Mouse (Mus musculus): ENCODE measurements around the gene Spock1. TPM values are rescaled to one million over a fixed set of nuclear protein-coding genes. Genes with fewer than 3 reads are reported as not detected.

Spock1 gene
- total RNA-seq, 2 experiments from 2014 or later = 0.16 to 0.17 TPM

- DNase-seq (ENCODE audit: low spot score) = no peak
- intact Hi-C loops (cut with DNase I) = no loop called here
Measured at GRCm38 (mm10) chr13:57435726-57436220, 472.4 kb downstream of the Spock1 start.

- intact Hi-C loops (cut with DNase I) = no loop called here
- no peak for DNase-seq (ENCODE audit: low spot score)
Measured at GRCm38 (mm10) chr13:57433848-57434247, 474.3 kb downstream of the Spock1 start.

DNA sequence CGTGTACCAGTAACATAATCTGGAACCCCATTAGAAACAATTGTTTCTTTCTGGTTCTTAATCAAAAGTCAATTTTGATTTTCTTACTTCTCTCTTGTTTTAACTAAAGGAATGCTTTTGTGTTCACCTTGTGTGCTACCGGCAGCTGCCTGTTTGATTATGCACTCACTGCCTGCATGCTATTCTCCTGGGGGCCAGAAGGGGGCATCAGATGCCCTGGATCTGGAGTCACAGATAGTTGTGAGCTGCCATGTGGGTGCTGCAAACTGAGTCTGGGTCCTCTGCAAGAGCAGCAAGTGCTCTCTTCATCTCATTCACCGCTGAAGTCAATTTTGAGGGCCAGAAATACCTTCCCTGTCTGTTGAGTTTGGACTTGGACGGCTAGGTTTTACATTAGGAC lies 476.3 kb downstream of the Spock1 start:
- intact Hi-C loops (cut with DNase I) = no loop called here
- DNase-seq (ENCODE audit: low spot score) = no peak

GRCm38 (mm10) chr13:57428840-57429239 lies 479.3 kb downstream of the Spock1 start:
- no peak for DNase-seq (ENCODE audit: low spot score)
- intact Hi-C loops (cut with DNase I) = no loop called here

- no peak for DNase-seq (ENCODE audit: low spot score)
- intact Hi-C loops (cut with DNase I) = no loop called here
Measured at GRCm38 (mm10) chr13:57418781-57419180, 489.4 kb downstream of the Spock1 start.

DNA sequence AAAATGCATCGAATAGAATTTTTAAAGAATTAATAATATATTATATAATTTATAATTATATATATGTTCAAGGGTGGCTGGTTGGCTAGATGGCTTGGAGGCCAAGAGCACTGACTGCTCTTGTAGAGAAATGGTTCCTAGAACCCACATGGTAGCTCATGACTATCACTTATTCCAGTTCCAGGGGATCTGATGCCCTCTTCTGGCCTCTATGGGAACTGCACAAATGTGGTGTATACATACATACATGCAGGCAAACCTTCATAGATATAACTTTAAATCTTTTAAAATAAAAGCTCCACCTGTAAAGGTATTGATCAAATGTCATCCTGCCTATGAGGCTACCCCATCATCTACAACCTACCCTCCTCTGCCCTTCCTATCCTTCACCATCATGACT lies 493.4 kb downstream of the Spock1 start:
- intact Hi-C loops (cut with DNase I) = no loop called here
- no peak for DNase-seq (ENCODE audit: low spot score)

DNA sequence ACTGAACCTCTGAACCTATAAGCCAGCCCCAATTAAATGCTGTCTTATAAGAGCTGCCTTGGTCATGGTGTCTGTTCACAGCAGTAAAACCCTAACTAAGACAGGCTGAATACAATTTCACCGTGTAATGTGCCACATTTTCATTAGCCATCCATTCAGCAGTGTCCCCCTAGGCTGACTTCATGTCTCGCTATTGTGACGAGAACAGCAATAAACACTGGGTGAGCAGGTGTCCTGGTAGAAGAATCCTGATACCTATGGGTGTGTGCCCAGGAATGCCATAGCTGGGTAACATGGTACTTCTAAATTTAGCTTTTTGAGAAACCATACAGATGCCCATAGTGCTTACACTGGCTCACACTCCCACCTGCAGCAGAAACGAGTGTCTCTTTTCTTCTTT lies 500.5 kb downstream of the Spock1 start:
- intact Hi-C loops (cut with DNase I) = no loop called here
- DNase-seq (ENCODE audit: low spot score) = no peak

GRCm38 (mm10) chr13:57402386-57402785 lies 505.7 kb downstream of the Spock1 start:
- DNase-seq (ENCODE audit: low spot score) = no peak
- intact Hi-C loops (cut with DNase I) = no loop called here

DNA sequence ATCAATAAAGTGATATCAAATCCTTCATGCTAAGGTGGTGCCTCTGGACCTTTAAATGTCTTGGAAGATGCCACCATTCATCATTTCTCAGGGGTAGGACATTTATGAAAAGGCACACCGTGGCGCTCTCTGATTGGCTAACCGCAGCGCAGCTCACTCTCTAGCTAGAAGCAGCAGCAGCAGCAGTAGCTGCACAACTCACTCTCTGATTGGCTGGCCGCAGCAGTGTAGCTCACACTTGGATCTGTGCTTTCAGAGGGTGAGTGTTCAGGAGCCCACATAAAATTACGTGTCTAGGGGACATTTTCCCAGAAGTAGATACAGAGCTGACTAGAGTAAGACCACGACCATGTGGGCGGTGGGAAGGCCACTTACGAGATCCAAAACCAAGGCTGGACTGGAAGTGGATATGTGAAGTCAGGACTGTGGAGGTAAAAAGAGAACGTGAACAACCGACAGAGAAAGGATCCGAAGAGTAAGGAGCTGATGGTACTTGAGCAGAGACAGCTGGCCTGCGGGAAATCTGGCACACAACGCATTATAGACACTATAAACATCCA lies 535.9 kb downstream of the Spock1 start:
- no peak for DNase-seq (ENCODE audit: low spot score)
- intact Hi-C loops (cut with DNase I) = no loop called here

Other genes with a start within 250 kb of the Spock1 start
- gene Klhl3, start 205.3 kb upstream of the Spock1 start, total RNA-seq (2021) = 1 to 10 TPM; 2.6 TPM
- gene Hnrnpa0, start 220.2 kb upstream of the Spock1 start, total RNA-seq (2021) = 10 to 100 TPM; 64.3 to 70.2 TPM
- 10 to 100 TPM; 23.2 to 24.3 TPM for gene Idnk, start 249.3 kb upstream of the Spock1 start, total RNA-seq (2021)

Measured in heart, postnatal 25 days (tissue).